Mouse (Mus musculus) limb, embryonic 14.5 days (tissue): ENCODE results near the gene Ncor2. TPM values are rescaled to one million over a fixed set of nuclear protein-coding genes. Genes with fewer than 3 reads are reported as not detected.

Experiments
- ATAC-seq: fragments of 200-750 bp; cut with Nextera tagmentation; 2 replicates; pipeline ENCODE4 v1.8.0; 2017; ENCODE audit warnings: low read depth, moderate number of reproducible peaks, moderate TSS enrichment; ENCODE audit not compliant: low FRiP score
- DNase-seq: peaks from one replicate; pipeline ENCODE4 v3.0.0-alpha.2; 2015; ENCODE audit warnings: low spot score
- H3K27ac ChIP-seq: fragments of 300-500 bp; sonication (generic); replicated peaks from 2 replicates; pipeline ENCODE4 v1.5.1; 2014; ENCODE audit warnings: low read depth, mild to moderate bottlenecking, low read length, moderate library complexity, mixed read lengths
- H3K27me3 ChIP-seq: fragments of 300-500 bp; sonication (generic); 2 replicates; pipeline ENCODE4 v1.6.1; 2014; ENCODE audit warnings: low read length, mixed read lengths; ENCODE audit not compliant: control insufficient read depth, insufficient read depth
- H3K36me3 ChIP-seq: fragments of 300-500 bp; sonication (generic); 2 replicates; pipeline ENCODE4 v1.6.1; 2014; ENCODE audit warnings: mild to moderate bottlenecking, low read length, moderate library complexity, mixed read lengths; ENCODE audit not compliant: control insufficient read depth, insufficient read depth
- H3K4me1 ChIP-seq: fragments of 300-500 bp; sonication (generic); 2 replicates; pipeline ENCODE4 v1.6.1; 2014; ENCODE audit warnings: antibody characterized with exemption, low read length, mixed read lengths; ENCODE audit not compliant: control insufficient read depth, insufficient read depth
- H3K4me2 ChIP-seq: fragments of 300-500 bp; sonication (generic); replicated peaks from 2 replicates; pipeline ENCODE4 v1.6.1; 2014; ENCODE audit warnings: low read depth, mild to moderate bottlenecking, low read length, moderate library complexity; ENCODE audit not compliant: severe bottlenecking
- H3K4me3 ChIP-seq: fragments of 300-500 bp; sonication (generic); replicated peaks from 2 replicates; pipeline ENCODE4 v1.5.1; 2014; ENCODE audit warnings: low read length
- H3K9ac ChIP-seq: fragments of 300-500 bp; sonication (generic); 2 replicates; pipeline ENCODE4 v1.6.1; 2014; ENCODE audit warnings: mild to moderate bottlenecking, low read depth, low read length, moderate library complexity; ENCODE audit not compliant: severe bottlenecking
- H3K9me3 ChIP-seq: fragments of 300-500 bp; sonication (generic); 2 replicates; pipeline ENCODE4 v1.6.1; 2016; ENCODE audit warnings: low read length; ENCODE audit not compliant: control insufficient read depth
- POLR2A ChIP-seq: fragments of 200-500 bp; IDR thresholded peaks from 2 replicates; pipeline ENCODE4 v1.8.0; 2012; ENCODE audit warnings: inconsistent platforms, mild to moderate bottlenecking, moderate library complexity, borderline replicate concordance; ENCODE audit not compliant: insufficient read depth, insufficient read length; ENCODE audit errors: extremely low read depth
- WGBS: fragments of 180-500 bp; shearing (Covaris S2); extraction: QIAGEN DNeasy Blood & Tissue Kit; methylation state at CpG from one replicate; pipeline ENCODE4 v1.1.7; 2014; 5-methylcytosine and 5-hydroxymethylcytosine counted together
- polyA plus RNA-seq, 2 experiments: library from polyadenylated mRNA; depleted of rRNA in 1 of 2; stranded (reverse) in 1 of 2; unstranded in 1 of 2; fragments of >200 nt; fragmentation: Nextera tagmentation in 1 of 2; extraction: Ambion mirVana in 1 of 2; gene quantifications; 2 replicates each; pipeline versions ENCODE4 v1.2.1 to v1.2.3; 2012 to 2014

The Ncor2 gene
- polyA plus RNA-seq, 2 experiments: 39.3 to 75.9 TPM

GRCm38 (mm10) chr5:125078220-125078619 lies 100.8 kb downstream of the Ncor2 start:
- Histone ChIP-seq H3K4me1 (peaks cover 6% of the 10 kb centered on the region), H3K9ac (no peak overlapping the region), H3K4me3 (no peak overlapping the region), H3K4me2 (no peak overlapping the region), H3K27ac (no peak overlapping the region), H3K36me3 (peaks cover 93% of the 10 kb centered on the region), H3K9me3 (no peaks in the 10 kb centered on the region), H3K27me3 (no peaks in the 10 kb centered on the region)
- 89% methylated on average over 5 of the region's 5 CpGs for WGBS
- no peak for DNase-seq
- no peak for ATAC-seq
- no peak for TF ChIP-seq POLR2A

GRCm38 (mm10) chr5:125076183-125076582 lies 102.8 kb downstream of the Ncor2 start:
- 76% methylated on average over 9 of the region's 9 CpGs for WGBS
- Histone ChIP-seq H3K9ac (no peak overlapping the region), H3K27ac (no peak overlapping the region), H3K4me3 (no peak overlapping the region), H3K36me3 (peaks cover 87% of the 10 kb centered on the region), H3K4me1 (peaks cover 15% of the 10 kb centered on the region), H3K9me3 (no peaks in the 10 kb centered on the region), H3K4me2 (no peak overlapping the region), H3K27me3 (no peaks in the 10 kb centered on the region)
- DNase-seq (no peak), ATAC-seq (no peak)
- TF ChIP-seq POLR2A: no peak

- WGBS: 70% methylated on average over 10 of the region's 10 CpGs
- Histone ChIP-seq H3K4me1 (peaks cover 29% of the 10 kb centered on the region), H3K36me3 (peaks cover 77% of the 10 kb centered on the region), H3K4me2 (no peak overlapping the region), H3K4me3 (no peak overlapping the region), H3K27ac (no peak overlapping the region), H3K9me3 (no peaks in the 10 kb centered on the region), H3K27me3 (no peaks in the 10 kb centered on the region), H3K9ac (no peak overlapping the region)
- DNase-seq (no peak), ATAC-seq (no peak)
- TF ChIP-seq POLR2A: no peak
These were observed 104.3 kb downstream of the Ncor2 start for GRCm38 (mm10) chr5:125074571-125075171.

GRCm38 (mm10) chr5:125073896-125074295 lies 105.1 kb downstream of the Ncor2 start:
- H3K4me3 ChIP-seq: no peak overlapping the region
- no peak overlapping the region for H3K4me2 ChIP-seq
- no peak for ATAC-seq
- peaks cover 73% of the 10 kb centered on the region for H3K36me3 ChIP-seq
- no peak overlapping the region for H3K27ac ChIP-seq
- no peak overlapping the region for H3K9ac ChIP-seq
- DNase-seq: no peak
- WGBS: 84% methylated on average over 8 of the region's 8 CpGs
- no peak for TF ChIP-seq POLR2A
- no peaks in the 10 kb centered on the region for H3K9me3 ChIP-seq
- H3K27me3 ChIP-seq: no peaks in the 10 kb centered on the region
- H3K4me1 ChIP-seq: peaks cover 37% of the 10 kb centered on the region

GRCm38 (mm10) chr5:125073335-125073734 lies 105.7 kb downstream of the Ncor2 start:
- Histone ChIP-seq H3K4me3 (no peak overlapping the region), H3K36me3 (peaks cover 73% of the 10 kb centered on the region), H3K9me3 (no peaks in the 10 kb centered on the region), H3K27me3 (no peaks in the 10 kb centered on the region), H3K9ac (no peak overlapping the region), H3K4me1 (peaks cover 43% of the 10 kb centered on the region), H3K27ac (no peak overlapping the region), H3K4me2 (no peak overlapping the region)
- WGBS: 82% methylated on average over 4 of the region's 4 CpGs
- no peak for TF ChIP-seq POLR2A
- ATAC-seq (no peak), DNase-seq (no peak)
